Mouse (Mus musculus) myocyte (in vitro differentiated cells): Measurements from ENCODE around the gene Xrcc5. TPM values are rescaled to one million over a fixed set of nuclear protein-coding genes. Genes with fewer than 3 reads are reported as not detected.
A peak's percentile ranks its signal among the peaks of the same experiment; 100 is the strongest.

Experiments used
- H3K27me3 ChIP-seq: one replicate; pipeline ENCODE4 v1.6.1; 2011; ENCODE audit not compliant: control insufficient read depth, insufficient read depth, insufficient read length
- H3K36me3 ChIP-seq: one replicate; pipeline ENCODE4 v1.6.1; 2011; ENCODE audit not compliant: control insufficient read depth, insufficient read depth
- H3K4me2 ChIP-seq: one replicate; pipeline ENCODE4 v1.6.1; 2011; ENCODE audit warnings: low read depth, control low read depth
- H3K4me3 ChIP-seq: one replicate; pipeline ENCODE4 v1.5.1; 2011; ENCODE audit warnings: mild to moderate bottlenecking, control low read depth, moderate library complexity
- H3K79me2 ChIP-seq: one replicate; pipeline ENCODE4 v1.6.1; 2011; ENCODE audit not compliant: control insufficient read depth, insufficient read depth
- H3ac ChIP-seq: one replicate; pipeline ENCODE4 v1.6.1; 2011; ENCODE audit not compliant: control insufficient read depth, insufficient read length
- CEBPB ChIP-seq: IDR thresholded peaks from 2 replicates; pipeline ENCODE4 v1.6.1; 2011; ENCODE audit warnings: mild to moderate bottlenecking, moderate library complexity; ENCODE audit not compliant: poor library complexity, insufficient read depth, severe bottlenecking
- E2F4 ChIP-seq: IDR thresholded peaks from one replicate; pipeline ENCODE4 v1.6.1; 2011; ENCODE audit warnings: mild to moderate bottlenecking, control low read depth, moderate library complexity; ENCODE audit not compliant: insufficient read depth
- MAX ChIP-seq: IDR thresholded peaks from one replicate; pipeline ENCODE4 v1.6.1; 2011; ENCODE audit warnings: low read depth, mild to moderate bottlenecking, control low read depth
- MYOD1 ChIP-seq, 3 experiments: IDR thresholded peaks; one replicate each; pipeline ENCODE4 v1.6.1; 2011; ENCODE audit warnings: control low read depth in 2 of 3, low read depth in 2 of 3, mild to moderate bottlenecking in 2 of 3, moderate library complexity in 1 of 3; ENCODE audit not compliant: insufficient read length in 2 of 3, control insufficient read depth in 1 of 3
- MYOG ChIP-seq, 3 experiments: IDR thresholded peaks; one replicate each; pipeline ENCODE4 v1.6.1; 2011; ENCODE audit warnings: control low read depth in 2 of 3, low read depth in 2 of 3, mild to moderate bottlenecking in 2 of 3; ENCODE audit not compliant: insufficient read length in 2 of 3, control insufficient read depth in 1 of 3, insufficient read depth in 1 of 3
- POLR2A ChIP-seq: IDR thresholded peaks from one replicate; pipeline ENCODE4 v1.6.1; 2011; ENCODE audit warnings: low read depth, mild to moderate bottlenecking, control low read depth, moderate library complexity; ENCODE audit not compliant: insufficient read length
- POLR2AphosphoS2 ChIP-seq: IDR thresholded peaks from one replicate; pipeline ENCODE4 v1.6.1; 2011; ENCODE audit warnings: low read depth, control low read depth; ENCODE audit not compliant: insufficient read length
- REST ChIP-seq: IDR thresholded peaks from one replicate; pipeline ENCODE4 v1.6.1; 2011; ENCODE audit warnings: mild to moderate bottlenecking, control low read depth, moderate library complexity; ENCODE audit not compliant: insufficient read depth, insufficient read length
- SRF ChIP-seq: IDR thresholded peaks from one replicate; pipeline ENCODE4 v1.6.1; 2011; ENCODE audit warnings: low read depth; ENCODE audit not compliant: control insufficient read depth, insufficient read length
- TCF12 ChIP-seq: IDR thresholded peaks from one replicate; pipeline ENCODE4 v1.6.1; 2011; ENCODE audit warnings: mild to moderate bottlenecking, control low read depth; ENCODE audit not compliant: poor library complexity, insufficient read depth, severe bottlenecking
- TCF3 ChIP-seq: IDR thresholded peaks from one replicate; pipeline ENCODE4 v1.6.1; 2011; ENCODE audit warnings: low read depth, control low read depth; ENCODE audit not compliant: insufficient read length
- USF1 ChIP-seq: IDR thresholded peaks from one replicate; pipeline ENCODE4 v1.6.1; 2011; ENCODE audit warnings: low read depth, mild to moderate bottlenecking, control low read depth, moderate library complexity
- polyA plus RNA-seq: library from polyadenylated mRNA; unstranded; fragments of >200 nt; fragmentation: generic; extraction: Trizol; gene quantifications from one replicate; pipeline ENCODE4 v1.2.1, GENCODE M21; 2012; ENCODE audit warnings: missing spikeins

The Xrcc5 gene
- polyA plus RNA-seq, 1 experiment = 23.5 TPM

- peaks cover 25% of the 10 kb centered on the region for H3K36me3 ChIP-seq
- TF ChIP-seq MYOD1 (IDR thresholded peaks at IDR 0.05; ENCODE audit: control insufficient read depth in 1 of 3, insufficient read length in 2 of 3, low read depth in 2 of 3) (no peak), TCF12 (no peak), MYOG (IDR thresholded peaks at IDR 0.05; ENCODE audit: control insufficient read depth in 1 of 3, insufficient read depth in 1 of 3, insufficient read length in 2 of 3, low read depth in 2 of 3) (no peak), E2F4 (no peak), REST (no peak), POLR2AphosphoS2 (no peak), MAX (no peak), POLR2A (no peak), TCF3 (no peak), USF1 (no peak), CEBPB (no peak)
- no peaks in the 10 kb centered on the region for H3K79me2 ChIP-seq
- no peaks in the 10 kb centered on the region for H3K27me3 ChIP-seq
- no peak overlapping the region for H3K4me2 ChIP-seq
- no peak overlapping the region for H3K4me3 ChIP-seq
- H3ac ChIP-seq = no peak overlapping the region
Measured at GRCm38 (mm10) chr1:72390420-72390819, 83.2 kb downstream of the Xrcc5 start.

GRCm38 (mm10) chr1:72399720-72400401 lies 92.6 kb downstream of the Xrcc5 start:
- Histone ChIP-seq H3K36me3 (no peaks in the 10 kb centered on the region), H3ac (no peak overlapping the region), H3K4me3 (no peak overlapping the region), H3K79me2 (no peaks in the 10 kb centered on the region), H3K27me3 (no peaks in the 10 kb centered on the region), H3K4me2 (no peak overlapping the region)
- TF ChIP-seq TCF3 = no peak
- no peak for TF ChIP-seq USF1
- no peak for TF ChIP-seq POLR2A
- no peak for TF ChIP-seq MYOD1 (IDR thresholded peaks at IDR 0.05; ENCODE audit: control insufficient read depth in 1 of 3, insufficient read length in 2 of 3, low read depth in 2 of 3)
- no peak for TF ChIP-seq MYOG (IDR thresholded peaks at IDR 0.05; ENCODE audit: control insufficient read depth in 1 of 3, insufficient read depth in 1 of 3, insufficient read length in 2 of 3, low read depth in 2 of 3)

- no peaks in the 10 kb centered on the region for H3K79me2 ChIP-seq
- H3K27me3 ChIP-seq = no peaks in the 10 kb centered on the region
- no peaks in the 10 kb centered on the region for H3K36me3 ChIP-seq
- H3ac ChIP-seq = no peak overlapping the region
- H3K4me2 ChIP-seq = no peak overlapping the region
- no peak overlapping the region for H3K4me3 ChIP-seq
- TF ChIP-seq POLR2AphosphoS2 (no peak), POLR2A (no peak), SRF (no peak), MYOG (IDR thresholded peaks at IDR 0.05; ENCODE audit: control insufficient read depth in 1 of 3, insufficient read depth in 1 of 3, insufficient read length in 2 of 3, low read depth in 2 of 3) (peak in 1 of 3 experiments; percentile 26), TCF3 (no peak)
Measured at GRCm38 (mm10) chr1:72400616-72401015, 93.4 kb downstream of the Xrcc5 start.

GRCm38 (mm10) chr1:72401331-72402069 lies 94.3 kb downstream of the Xrcc5 start:
- no peaks in the 10 kb centered on the region for H3K36me3 ChIP-seq
- H3K79me2 ChIP-seq = no peaks in the 10 kb centered on the region
- no peak overlapping the region for H3K4me3 ChIP-seq
- H3K4me2 ChIP-seq = no peak overlapping the region
- H3K27me3 ChIP-seq = no peaks in the 10 kb centered on the region
- H3ac ChIP-seq = no peak overlapping the region
- no peak for TF ChIP-seq MYOG (IDR thresholded peaks at IDR 0.05; ENCODE audit: control insufficient read depth in 1 of 3, insufficient read depth in 1 of 3, insufficient read length in 2 of 3, low read depth in 2 of 3)

- no peaks in the 10 kb centered on the region for H3K27me3 ChIP-seq
- TF ChIP-seq REST (no peak), TCF3 (no peak), MYOG (IDR thresholded peaks at IDR 0.05; ENCODE audit: control insufficient read depth in 1 of 3, insufficient read depth in 1 of 3, insufficient read length in 2 of 3, low read depth in 2 of 3) (no peak), TCF12 (no peak)
Measured at GRCm38 (mm10) chr1:72406505-72407079, 99.4 kb downstream of the Xrcc5 start.

More at GRCm38 (mm10) chr1:72406505-72407079, 99.4 kb downstream of the Xrcc5 start:
- H3K4me3 ChIP-seq = no peak overlapping the region
- no peaks in the 10 kb centered on the region for H3K36me3 ChIP-seq
- H3K79me2 ChIP-seq = no peaks in the 10 kb centered on the region
- no peak overlapping the region for H3K4me2 ChIP-seq
- H3ac ChIP-seq = no peak overlapping the region
